Mouse (Mus musculus): ENCODE measurements at regions not wholly inside any gene's neighbourhood (a gene's known extent, or its start where the extent isn't known, plus 50 kb on each side); places are given as distances from the start of the nearest gene placed in this dataset.
A peak's percentile ranks its signal among the peaks of the same experiment; 100 is the strongest.

DNA sequence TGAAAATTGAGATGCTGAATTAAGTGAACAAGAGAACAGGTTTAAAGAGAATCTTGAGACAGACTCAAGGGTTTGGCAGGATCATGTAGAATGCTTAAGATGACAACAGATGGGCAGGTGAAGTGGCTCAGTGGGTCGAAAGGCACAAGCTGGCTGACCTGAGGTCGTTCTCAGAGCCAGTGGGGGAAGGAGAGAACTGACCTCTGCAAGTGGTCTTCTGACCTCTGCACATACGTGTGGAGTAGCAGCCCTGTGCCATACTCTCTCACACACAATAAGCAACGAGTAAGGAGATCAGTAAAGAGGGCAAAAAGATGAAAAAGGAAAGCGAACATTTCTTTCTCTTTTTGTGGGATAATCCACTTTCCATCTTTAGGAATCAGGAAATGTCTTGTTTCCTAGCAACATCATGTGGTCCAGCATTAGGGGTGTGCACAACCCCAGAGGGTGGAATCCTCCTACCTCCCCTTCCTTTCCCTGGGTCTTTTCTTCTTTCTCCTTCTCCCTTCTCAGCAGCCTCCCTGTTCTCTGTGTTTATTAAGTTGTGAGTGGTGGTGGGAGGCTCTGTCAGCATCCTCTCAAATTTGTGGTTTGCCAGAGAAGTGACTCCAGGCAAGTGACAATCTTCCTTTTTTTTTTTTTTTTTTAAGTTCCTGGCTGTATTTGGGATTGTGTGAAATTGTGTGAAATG, 114.7 kb downstream of the 1810013L24Rik start:
- H3K4me1 ChIP-seq (replicated peaks; ENCODE audit: control insufficient read depth, insufficient read depth, low read length), result no peaks in the 10 kb centered on the region
- no peaks in the 10 kb centered on the region for H3K9me3 ChIP-seq (ENCODE audit: control insufficient read depth, low read length)
- ATAC-seq (replicated peaks; ENCODE audit: low FRiP score, low TSS enrichment, low read depth) (no peak), DNase-seq (ENCODE audit: low spot score) (no peak)
- H3K27me3 ChIP-seq (replicated peaks; ENCODE audit: control insufficient read depth, insufficient read depth, low read length), result no peaks in the 10 kb centered on the region
- no peak overlapping the region for H3K4me2 ChIP-seq (ENCODE audit: low read length)
- H3K27ac ChIP-seq (ENCODE audit: low read depth), result no peak overlapping the region
- H3K36me3 ChIP-seq (ENCODE audit: control insufficient read depth, insufficient read depth, low read length), result no peaks in the 10 kb centered on the region
- 42% methylated on average over 5 of the region's 5 CpGs for WGBS
- H3K4me3 ChIP-seq (ENCODE audit: low read depth, low read length), result no peak overlapping the region
- no peak overlapping the region for H3K9ac ChIP-seq (ENCODE audit: low read length)

DNA sequence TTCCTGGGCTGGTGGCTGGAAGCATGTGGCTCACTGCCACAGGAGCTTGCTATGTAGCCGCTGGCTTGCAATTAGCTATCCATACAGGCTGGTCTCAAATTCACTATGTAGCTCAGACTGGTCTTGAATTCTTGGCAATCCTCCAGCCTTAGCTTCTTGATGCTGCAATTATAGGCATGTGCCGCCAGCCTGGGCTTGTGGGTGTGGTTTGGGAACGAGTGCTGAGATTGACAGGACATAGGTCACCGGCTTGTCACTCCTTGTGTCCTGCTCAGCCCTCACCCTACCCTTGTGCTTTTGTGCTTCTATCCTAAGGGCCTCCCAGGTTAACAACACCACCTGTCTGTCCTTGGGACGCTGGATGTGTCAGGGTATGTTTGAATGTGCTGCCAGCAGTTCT, 117.9 kb downstream of the 1810013L24Rik start:
- H3K4me1 ChIP-seq (replicated peaks; ENCODE audit: control insufficient read depth, insufficient read depth, low read length), result no peaks in the 10 kb centered on the region
- no peak for DNase-seq (ENCODE audit: low spot score)
- H3K4me2 ChIP-seq (ENCODE audit: low read length), result no peak overlapping the region
- H3K36me3 ChIP-seq (ENCODE audit: control insufficient read depth, insufficient read depth, low read length), result no peaks in the 10 kb centered on the region
- H3K4me3 ChIP-seq (ENCODE audit: low read depth, low read length), result no peak overlapping the region
- no peak; the same call in 1 of the 2 replicates for ATAC-seq (replicated peaks; ENCODE audit: low FRiP score, low TSS enrichment, low read depth)
- no peak overlapping the region for H3K27ac ChIP-seq (ENCODE audit: low read depth)
- H3K9me3 ChIP-seq (ENCODE audit: control insufficient read depth, low read length), result no peaks in the 10 kb centered on the region
- no peaks in the 10 kb centered on the region for H3K27me3 ChIP-seq (replicated peaks; ENCODE audit: control insufficient read depth, insufficient read depth, low read length)
- no peak overlapping the region for H3K9ac ChIP-seq (ENCODE audit: low read length)
- WGBS, result 61% methylated on average over 5 of the region's 5 CpGs

GRCm38 (mm10) chr16:8951156-8951899, 121.4 kb downstream of the 1810013L24Rik start:
- H3K27me3 ChIP-seq (replicated peaks; ENCODE audit: control insufficient read depth, insufficient read depth, low read length), result no peaks in the 10 kb centered on the region
- no peaks in the 10 kb centered on the region for H3K4me1 ChIP-seq (replicated peaks; ENCODE audit: control insufficient read depth, insufficient read depth, low read length)
- 54% methylated on average over 6 of the region's 6 CpGs for WGBS
- H3K36me3 ChIP-seq (ENCODE audit: control insufficient read depth, insufficient read depth, low read length), result no peaks in the 10 kb centered on the region
- no peak for DNase-seq (ENCODE audit: low spot score)
- no peak overlapping the region for H3K4me2 ChIP-seq (ENCODE audit: low read length)
- peak; percentile 83 for ATAC-seq (replicated peaks; ENCODE audit: low FRiP score, low TSS enrichment, low read depth)
- H3K27ac ChIP-seq (ENCODE audit: low read depth), result no peak overlapping the region
- no peak overlapping the region for H3K9ac ChIP-seq (ENCODE audit: low read length)
- 0 out of 2 replicates have a peak, but pooled peaks cover 3% of the 10 kb centered on the region for H3K9me3 ChIP-seq (ENCODE audit: control insufficient read depth, low read length)
- no peak overlapping the region for H3K4me3 ChIP-seq (ENCODE audit: low read depth, low read length)

DNA sequence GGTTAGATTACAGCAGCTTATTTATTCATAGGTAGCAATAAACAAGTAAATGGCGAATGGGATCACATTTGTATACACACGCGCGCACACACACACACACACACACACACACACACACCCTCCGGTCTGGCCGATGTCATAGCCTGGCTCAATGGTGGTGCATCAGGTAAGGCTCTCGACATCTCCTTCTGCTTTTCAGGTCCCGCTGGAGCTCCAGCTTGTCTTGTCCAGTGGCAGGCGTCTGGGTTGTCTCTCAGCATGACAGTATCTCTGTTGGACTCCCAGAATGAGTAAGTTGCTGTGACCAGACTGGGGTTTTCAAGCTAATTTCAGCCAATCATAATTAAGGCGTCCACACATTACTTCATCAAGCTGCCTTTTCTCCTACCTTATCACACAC, 131.8 kb downstream of the 1810013L24Rik start:
- ATAC-seq (replicated peaks; ENCODE audit: low FRiP score, low TSS enrichment, low read depth), result 0 out of 2 replicates have a peak, but pooled peaks have one; percentile 55
- Histone ChIP-seq H3K4me1 (replicated peaks; ENCODE audit: control insufficient read depth, insufficient read depth, low read length) (no peaks in the 10 kb centered on the region), H3K36me3 (ENCODE audit: control insufficient read depth, insufficient read depth, low read length) (no peaks in the 10 kb centered on the region)

DNA sequence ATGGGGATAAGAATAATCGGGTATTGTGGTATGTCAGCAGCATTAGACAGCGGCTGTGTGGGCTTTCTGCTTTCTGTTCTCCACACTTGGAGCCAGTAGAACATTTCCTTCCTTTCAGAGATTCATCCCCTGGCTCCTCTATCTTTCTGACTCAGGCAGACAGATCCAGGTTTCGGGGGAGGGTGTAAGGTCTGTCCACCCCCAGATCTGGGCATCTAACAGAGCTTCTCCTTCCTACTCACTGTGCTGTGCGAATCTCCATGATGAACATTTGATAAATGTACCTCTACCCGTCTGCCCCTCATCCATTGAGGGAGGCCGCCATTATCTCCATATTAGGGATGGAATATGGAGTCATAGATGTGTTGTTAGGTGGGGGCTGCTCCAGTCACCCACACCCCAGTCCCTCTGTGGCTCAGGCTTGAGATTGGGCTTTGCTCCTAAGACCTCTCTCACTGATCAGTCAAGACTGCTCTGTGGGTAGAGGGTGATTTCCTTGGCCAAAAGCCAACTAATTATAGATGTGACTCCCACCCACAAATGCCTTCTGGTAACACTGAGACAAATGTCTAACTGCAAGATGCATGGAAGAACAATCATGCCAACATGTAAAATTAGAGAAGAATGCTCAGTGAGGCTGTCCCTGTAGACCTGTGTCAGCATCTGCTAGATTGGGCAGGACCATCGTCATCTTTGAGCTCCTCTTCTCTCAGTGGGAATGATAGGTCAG, 163.8 kb downstream of the 1810013L24Rik start:
- Histone ChIP-seq H3K27me3 (replicated peaks; ENCODE audit: control insufficient read depth, insufficient read depth, low read length) (no peaks in the 10 kb centered on the region), H3K9me3 (ENCODE audit: control insufficient read depth, low read length) (no peaks in the 10 kb centered on the region), H3K9ac (ENCODE audit: low read length) (no peak overlapping the region), H3K27ac (ENCODE audit: low read depth) (no peak overlapping the region), H3K4me3 (ENCODE audit: low read depth, low read length) (no peak overlapping the region), H3K36me3 (ENCODE audit: control insufficient read depth, insufficient read depth, low read length) (no peaks in the 10 kb centered on the region), H3K4me1 (replicated peaks; ENCODE audit: control insufficient read depth, insufficient read depth, low read length) (no peaks in the 10 kb centered on the region), H3K4me2 (ENCODE audit: low read length) (no peak overlapping the region)
- no peak for ATAC-seq (replicated peaks; ENCODE audit: low FRiP score, low TSS enrichment, low read depth)
- WGBS, result 87% methylated on average over 7 of the region's 7 CpGs
- DNase-seq (ENCODE audit: low spot score), result no peak

More for the DNA sequence above, 131.8 kb downstream of the 1810013L24Rik start:
- Histone ChIP-seq H3K27ac (ENCODE audit: low read depth) (no peak overlapping the region), H3K9me3 (ENCODE audit: control insufficient read depth, low read length) (no peaks in the 10 kb centered on the region), H3K27me3 (replicated peaks; ENCODE audit: control insufficient read depth, insufficient read depth, low read length) (no peaks in the 10 kb centered on the region), H3K4me2 (ENCODE audit: low read length) (no peak overlapping the region), H3K4me3 (ENCODE audit: low read depth, low read length) (no peak overlapping the region), H3K9ac (ENCODE audit: low read length) (no peak overlapping the region)
- WGBS, result 45% methylated on average over 10 of the region's 10 CpGs
- no peak for DNase-seq (ENCODE audit: low spot score)

GRCm38 (mm10) chr16:8994521-8994920, 164.6 kb downstream of the 1810013L24Rik start:
- no peak for ATAC-seq (replicated peaks; ENCODE audit: low FRiP score, low TSS enrichment, low read depth)
- Histone ChIP-seq H3K4me1 (replicated peaks; ENCODE audit: control insufficient read depth, insufficient read depth, low read length) (no peaks in the 10 kb centered on the region), H3K36me3 (ENCODE audit: control insufficient read depth, insufficient read depth, low read length) (no peaks in the 10 kb centered on the region), H3K27ac (ENCODE audit: low read depth) (no peak overlapping the region), H3K27me3 (replicated peaks; ENCODE audit: control insufficient read depth, insufficient read depth, low read length) (no peaks in the 10 kb centered on the region), H3K4me2 (ENCODE audit: low read length) (no peak overlapping the region), H3K9ac (ENCODE audit: low read length) (no peak overlapping the region), H3K9me3 (ENCODE audit: control insufficient read depth, low read length) (no peaks in the 10 kb centered on the region), H3K4me3 (ENCODE audit: low read depth, low read length) (no peak overlapping the region)
- DNase-seq (ENCODE audit: low spot score), result no peak
- WGBS, result 89% methylated on average over 1 of the region's 1 CpGs

GRCm38 (mm10) chr16:8997250-8997649, 167.3 kb downstream of the 1810013L24Rik start:
- Histone ChIP-seq H3K9ac (ENCODE audit: low read length) (no peak overlapping the region), H3K27ac (ENCODE audit: low read depth) (no peak overlapping the region), H3K4me3 (ENCODE audit: low read depth, low read length) (no peak overlapping the region), H3K9me3 (ENCODE audit: control insufficient read depth, low read length) (no peaks in the 10 kb centered on the region), H3K4me1 (replicated peaks; ENCODE audit: control insufficient read depth, insufficient read depth, low read length) (no peaks in the 10 kb centered on the region), H3K27me3 (replicated peaks; ENCODE audit: control insufficient read depth, insufficient read depth, low read length) (no peaks in the 10 kb centered on the region), H3K4me2 (ENCODE audit: low read length) (no peak overlapping the region), H3K36me3 (ENCODE audit: control insufficient read depth, insufficient read depth, low read length) (no peaks in the 10 kb centered on the region)
- WGBS, result 71% methylated on average over 5 of the region's 5 CpGs
- no peak for DNase-seq (ENCODE audit: low spot score)
- no peak for ATAC-seq (replicated peaks; ENCODE audit: low FRiP score, low TSS enrichment, low read depth)

- Histone ChIP-seq H3K9ac (ENCODE audit: low read length) (no peak overlapping the region), H3K4me2 (ENCODE audit: low read length) (no peak overlapping the region), H3K36me3 (ENCODE audit: control insufficient read depth, insufficient read depth, low read length) (no peaks in the 10 kb centered on the region), H3K4me3 (ENCODE audit: low read depth, low read length) (no peak overlapping the region), H3K4me1 (replicated peaks; ENCODE audit: control insufficient read depth, insufficient read depth, low read length) (no peaks in the 10 kb centered on the region), H3K9me3 (ENCODE audit: control insufficient read depth, low read length) (no peaks in the 10 kb centered on the region), H3K27ac (ENCODE audit: low read depth) (no peak overlapping the region), H3K27me3 (replicated peaks; ENCODE audit: control insufficient read depth, insufficient read depth, low read length) (no peaks in the 10 kb centered on the region)
- ATAC-seq (replicated peaks; ENCODE audit: low FRiP score, low TSS enrichment, low read depth), result no peak
- WGBS, result 34% methylated on average over 6 of the region's 6 CpGs
- DNase-seq (ENCODE audit: low spot score), result no peak
Observed at GRCm38 (mm10) chr16:9004012-9004411, 174.1 kb downstream of the 1810013L24Rik start.
